Mouse (Mus musculus): ENCODE measurements around the gene Anxa7.

DNA sequence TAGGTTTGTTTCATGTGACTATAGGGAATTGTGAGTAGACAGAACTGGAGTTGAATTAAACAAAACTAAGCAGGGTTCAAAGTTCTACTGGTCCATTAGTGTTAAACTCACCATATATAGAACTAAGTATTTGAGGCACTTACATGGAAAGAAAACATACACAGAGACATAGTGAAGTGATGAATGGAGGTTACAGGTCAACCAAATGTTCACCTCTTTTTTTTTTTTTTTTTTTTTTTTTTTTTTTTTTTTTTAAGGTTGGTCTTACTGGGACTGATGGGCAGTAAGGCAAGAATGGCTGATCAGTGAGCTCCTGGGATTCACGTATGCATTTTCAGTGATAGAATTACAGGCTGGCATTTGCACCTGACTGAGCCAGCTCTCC, 254 bp upstream of the Anxa7 start:
- TF ChIP-seq CTCF (IDR thresholded peaks at IDR 0.05; ENCODE audit: borderline replicate concordance, control insufficient read depth, extremely low read depth, insufficient read depth, low read length, poor library complexity) = no peak
- no peak for TF ChIP-seq POLR2A (IDR thresholded peaks at IDR 0.05; ENCODE audit: control insufficient read depth, extremely low read depth, insufficient read depth, low read length, poor library complexity)
